Mouse (Mus musculus) cerebellum, postnatal 4 days (tissue): ENCODE results near the gene Ric1.

Experiments
- DNase-seq, 2 experiments: peaks; one replicate each; pipeline ENCODE4 v3.0.0; 2022; ENCODE audit warnings: low spot score in 2 of 2, mixed read lengths in 1 of 2

Ric1 gene

DNA sequence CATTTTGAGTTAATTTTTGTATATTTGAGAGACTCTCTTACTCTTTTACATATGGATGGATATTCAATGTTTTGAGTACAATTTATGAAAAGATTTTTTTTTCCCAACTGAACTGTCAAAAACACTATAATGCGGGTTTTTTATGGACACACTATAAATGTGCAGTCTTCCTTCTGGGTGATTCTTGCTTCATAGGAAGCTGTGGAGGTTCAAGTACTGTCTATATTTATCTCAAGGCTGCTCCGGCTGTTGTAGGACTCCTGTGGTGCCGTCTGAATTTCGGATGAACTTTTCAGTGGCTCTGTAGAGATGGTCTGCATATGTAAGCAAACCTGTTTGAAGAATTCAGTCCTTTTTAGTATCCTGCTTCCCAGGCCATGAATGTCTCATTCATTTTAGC lies 86.1 kb downstream of the Ric1 start:
- DNase-seq = no peak

DNA sequence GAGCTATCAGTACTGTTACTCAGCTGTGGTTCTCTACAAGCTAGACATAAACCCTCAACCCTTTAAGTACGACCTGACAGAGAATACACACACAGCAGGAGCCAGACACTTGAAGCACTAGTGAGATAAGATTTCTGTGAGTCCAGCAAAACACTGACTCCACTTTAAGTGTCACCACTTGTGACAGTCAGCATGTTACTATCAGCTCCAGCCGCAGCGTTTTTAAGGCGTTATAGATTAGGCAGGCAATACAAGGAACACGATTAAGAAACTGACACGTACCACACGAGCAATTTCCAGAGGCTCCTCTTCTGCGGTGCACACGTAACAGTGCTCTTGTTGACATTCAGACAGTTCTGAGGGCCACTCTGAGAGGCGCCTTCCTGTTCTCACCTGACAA lies 88.8 kb downstream of the Ric1 start:
- no peak for DNase-seq

DNA sequence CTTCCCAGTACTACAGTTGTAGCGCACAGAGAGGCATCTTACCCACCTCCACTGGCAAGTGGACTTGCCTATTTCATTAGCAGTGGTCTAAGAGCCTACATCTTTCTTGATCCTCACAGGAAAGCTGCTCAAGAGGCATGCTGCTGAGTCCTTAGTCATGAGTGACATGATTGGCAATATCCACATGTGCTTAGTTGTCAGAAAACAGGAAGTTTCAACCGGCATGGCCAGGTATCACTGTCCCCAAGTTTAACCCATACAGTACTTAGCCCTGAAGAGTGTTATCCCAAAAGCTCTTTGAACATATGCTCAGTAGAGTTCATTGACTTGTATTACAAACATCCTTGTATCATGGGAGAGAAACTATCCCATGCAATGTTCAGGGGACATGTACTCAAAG lies 90.0 kb downstream of the Ric1 start:
- DNase-seq = no peak

DNA sequence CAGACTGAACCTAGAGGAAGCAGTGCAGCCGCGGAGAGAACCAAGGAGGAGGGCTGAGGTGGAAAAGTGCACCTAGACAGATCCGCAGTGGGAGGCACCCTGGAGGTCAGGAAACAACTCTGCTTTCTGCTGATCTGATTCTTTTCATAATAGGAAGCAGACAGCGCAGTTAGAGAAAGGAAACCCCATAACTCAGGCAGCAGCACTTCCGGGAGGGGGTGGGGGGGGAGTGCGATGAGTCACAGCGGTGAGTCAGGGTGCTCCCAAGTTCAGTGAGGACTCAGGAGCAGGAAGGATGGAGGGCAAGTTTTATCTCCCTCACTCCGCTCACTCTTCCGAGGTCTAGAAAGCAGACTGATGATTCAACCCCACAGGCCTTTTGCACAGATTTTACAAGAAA lies 119.0 kb downstream of the Ric1 start:
- no peak for DNase-seq

DNA sequence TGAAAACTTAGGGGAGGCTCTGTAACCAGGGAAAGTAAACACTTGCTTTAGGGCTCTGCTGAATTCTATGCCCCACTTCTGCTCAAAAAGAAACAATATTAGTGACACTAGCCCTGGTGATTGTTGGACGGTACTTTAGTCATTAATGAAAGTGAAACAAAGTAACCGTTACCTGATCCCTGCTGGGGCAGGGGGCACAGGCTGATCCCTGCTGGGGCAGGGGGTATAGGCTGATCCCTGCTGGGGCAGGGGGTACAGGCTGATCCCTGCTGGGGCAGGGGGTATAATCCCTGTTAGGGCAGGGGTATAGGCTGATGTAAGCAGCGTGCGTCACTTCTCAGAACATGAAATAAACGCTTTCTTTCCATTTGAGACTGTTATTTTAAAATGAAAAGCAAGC lies 119.4 kb downstream of the Ric1 start:
- no peak for DNase-seq

DNA sequence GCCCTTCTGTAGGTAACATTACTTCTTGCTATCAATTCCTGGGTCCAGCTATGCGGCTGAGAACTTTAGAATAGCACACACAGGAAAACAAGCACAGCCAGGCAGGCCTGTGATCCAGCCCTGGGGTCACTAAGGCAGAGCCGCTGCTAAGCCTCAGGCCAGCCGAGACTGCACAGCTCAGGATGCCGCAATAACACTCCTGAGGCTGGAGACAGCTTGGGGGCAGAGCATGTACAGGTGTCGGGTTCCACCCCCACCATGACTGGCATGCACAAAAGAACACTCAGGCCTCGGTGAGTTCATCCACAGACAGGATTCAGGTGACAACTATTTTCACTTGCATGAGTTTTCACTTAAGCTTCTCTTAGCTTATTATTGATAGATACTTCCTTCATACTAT lies 120.1 kb downstream of the Ric1 start:
- DNase-seq = no peak

DNA sequence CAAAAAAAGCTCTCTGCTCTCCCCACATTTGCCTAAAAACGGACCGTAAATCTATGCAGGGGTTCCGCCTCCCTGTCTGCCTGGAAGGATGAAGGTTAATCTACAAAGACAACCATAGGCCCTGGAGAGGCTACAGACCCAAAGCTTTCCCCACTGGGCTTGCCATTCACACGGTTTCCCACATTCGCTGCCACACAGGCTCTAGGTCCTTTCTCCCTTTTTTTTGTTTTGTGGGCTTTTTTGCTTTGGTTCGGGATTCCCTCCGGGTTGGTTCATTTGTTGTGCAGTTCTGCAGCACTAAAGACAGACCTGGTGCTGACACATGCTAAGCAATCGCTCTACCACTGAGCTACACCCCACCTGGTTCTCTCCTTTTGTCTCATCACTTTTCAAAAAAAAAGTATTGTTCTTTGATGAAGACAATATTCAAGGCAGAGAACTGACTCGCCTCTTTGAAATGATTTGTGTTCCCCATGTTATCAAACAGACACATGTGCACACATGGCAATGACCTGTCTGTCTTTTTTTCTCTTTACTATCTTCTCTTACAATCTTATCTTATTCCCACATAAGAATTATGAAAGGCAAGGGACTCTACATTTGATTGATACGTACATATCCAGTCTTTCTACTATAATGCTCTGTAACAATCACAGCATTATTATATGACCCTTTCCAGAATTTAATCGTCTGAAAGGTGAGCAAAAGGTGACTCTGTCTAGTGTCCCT lies 121.3 kb downstream of the Ric1 start:
- DNase-seq = no peak

DNA sequence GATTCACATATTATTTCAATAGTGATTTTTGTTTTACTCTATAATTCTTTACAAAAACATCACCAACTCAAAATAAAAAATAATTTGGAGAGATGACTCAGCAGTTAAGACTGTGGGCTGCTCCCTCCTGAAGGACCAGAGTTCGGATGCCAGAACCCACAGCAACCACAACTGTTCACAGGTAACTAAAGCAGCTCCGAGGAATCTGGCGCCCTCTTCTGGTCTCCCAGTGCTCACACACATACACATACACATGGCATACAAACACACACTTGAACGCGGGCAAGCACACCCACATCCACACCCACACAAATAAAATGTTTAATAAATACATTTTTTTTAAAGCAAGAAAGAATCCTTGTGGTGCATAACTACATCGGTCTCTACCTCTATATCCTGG lies 122.7 kb downstream of the Ric1 start:
- DNase-seq = no peak

DNA sequence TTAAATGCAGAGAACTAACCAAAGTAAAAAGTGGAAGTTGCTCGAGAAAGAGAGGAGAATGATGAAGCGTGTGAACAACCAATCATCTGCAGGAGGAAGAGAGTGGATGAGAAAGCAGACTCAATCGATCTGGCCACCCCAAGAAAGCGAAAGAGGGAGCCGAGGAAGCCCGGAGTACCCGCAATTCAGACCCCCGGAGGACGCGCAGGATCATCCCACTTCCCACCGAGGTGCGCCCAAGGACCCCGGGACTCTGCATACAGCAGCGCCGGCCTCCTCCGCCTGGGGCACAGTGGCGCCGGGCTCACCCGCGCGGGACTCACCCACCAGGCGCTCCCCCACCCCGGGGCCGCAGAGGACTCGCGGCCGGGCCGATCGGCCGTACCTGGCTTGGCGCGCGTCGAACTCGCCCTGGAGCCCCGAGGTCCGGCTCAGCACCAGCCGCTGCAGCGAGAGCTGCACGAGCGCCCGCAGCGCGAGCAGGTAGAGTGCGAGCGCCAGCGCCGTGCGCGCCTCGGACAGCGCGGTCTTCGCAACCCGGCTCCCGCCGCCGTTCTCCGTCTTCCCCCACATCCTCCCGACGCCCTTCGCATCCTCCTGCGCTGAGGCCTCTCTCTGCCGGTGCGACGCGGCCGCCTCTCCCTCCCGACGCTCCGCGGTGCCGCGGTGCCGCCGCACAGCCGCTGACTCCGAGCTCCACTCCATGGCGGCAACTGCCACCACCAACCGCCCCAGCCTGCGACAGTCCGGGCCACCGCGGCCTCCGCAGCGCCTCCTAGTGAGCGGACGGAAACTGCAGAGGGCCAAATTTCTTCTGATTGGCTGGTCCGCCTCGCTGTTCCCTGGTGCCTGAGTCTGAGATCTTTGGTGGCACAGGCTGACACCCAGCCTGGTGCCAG lies 125.8 kb downstream of the Ric1 start, which contains the start of gene Ermp1:
TSS of gene Ermp1 (minus strand) at position 765 of the 899 bp plus-strand sequence.
- DNase-seq = peak; percentile 98 to 99

DNA sequence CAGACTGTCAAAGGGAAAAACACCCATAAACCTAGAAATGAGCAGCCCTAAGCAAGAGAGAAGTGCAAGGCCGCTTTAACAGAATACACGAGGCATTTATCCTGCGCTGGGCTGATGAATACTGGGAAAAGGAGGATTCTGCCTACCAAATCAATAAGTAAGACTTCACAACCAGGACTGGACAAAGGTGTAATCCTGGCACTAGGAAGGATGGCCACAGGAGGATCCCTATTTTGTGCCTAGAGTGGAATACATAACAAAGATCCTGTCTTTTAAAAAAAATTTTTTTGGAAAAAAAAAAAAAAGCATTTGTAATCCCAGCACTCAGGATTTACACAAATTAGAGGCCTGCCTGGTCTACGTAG lies 126.5 kb downstream of the Ric1 start:
- DNase-seq = no peak

DNA sequence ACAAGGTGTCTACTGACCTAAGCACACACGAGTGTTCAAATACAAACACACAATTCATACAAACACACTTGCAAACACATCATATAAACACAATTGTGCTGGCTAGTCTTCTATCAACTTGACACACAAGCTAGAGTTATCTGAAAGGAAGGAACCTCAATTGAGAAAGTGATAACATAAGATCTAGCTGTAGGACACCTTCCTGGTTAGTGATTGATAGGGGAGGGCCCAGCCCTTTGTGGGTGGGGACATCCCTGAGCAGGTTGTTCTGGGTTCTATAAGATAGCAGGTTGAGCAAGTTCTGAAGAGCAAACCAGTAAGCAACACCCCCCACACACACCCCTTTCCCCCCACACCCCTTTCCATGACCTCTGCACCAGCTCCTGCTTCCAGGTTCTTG lies 127.6 kb downstream of the Ric1 start:
- DNase-seq = no peak

DNA sequence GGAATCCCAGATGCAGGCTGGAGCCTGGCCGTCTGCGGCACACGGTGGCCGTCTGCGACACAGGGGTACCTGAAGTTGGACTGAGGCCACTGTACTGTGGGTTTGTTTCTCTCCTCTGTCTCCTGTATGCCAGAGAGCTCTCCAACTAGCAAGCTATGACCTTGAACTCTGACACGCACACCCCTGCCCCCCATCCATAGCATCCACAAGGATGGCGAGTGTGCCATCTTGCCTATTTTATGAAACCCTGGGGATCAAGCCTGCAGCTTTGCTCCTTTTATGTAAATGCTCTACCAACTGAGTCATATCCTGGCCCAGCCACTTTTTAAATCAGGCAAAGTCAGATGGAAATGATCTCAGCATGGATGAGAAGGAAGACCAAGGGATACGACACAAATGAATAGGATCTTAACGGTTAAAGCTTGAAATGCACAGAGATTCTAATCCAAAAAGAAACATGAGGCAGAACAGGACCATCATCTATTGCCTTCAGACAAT lies 131.7 kb downstream of the Ric1 start:
- no peak for DNase-seq

DNA sequence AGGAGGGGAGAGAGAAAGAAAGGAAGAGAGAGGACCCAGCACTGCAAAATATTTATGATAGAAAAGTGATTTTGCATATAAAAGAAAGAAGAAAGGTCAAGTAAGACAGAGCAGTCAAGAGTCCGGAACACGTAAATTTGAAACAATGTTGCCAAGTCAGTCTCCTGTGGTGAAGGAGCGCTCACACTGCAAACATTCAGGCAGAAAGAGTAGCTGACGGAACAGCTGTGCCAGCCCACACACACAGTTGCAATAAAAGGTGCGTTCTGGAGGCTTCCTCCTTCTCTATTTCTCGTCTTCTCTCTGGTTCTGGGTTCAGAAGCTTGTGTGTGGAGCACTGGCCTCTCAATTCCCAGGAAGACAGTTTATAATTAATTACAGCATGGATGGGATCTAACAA lies 133.1 kb downstream of the Ric1 start:
- no peak for DNase-seq

DNA sequence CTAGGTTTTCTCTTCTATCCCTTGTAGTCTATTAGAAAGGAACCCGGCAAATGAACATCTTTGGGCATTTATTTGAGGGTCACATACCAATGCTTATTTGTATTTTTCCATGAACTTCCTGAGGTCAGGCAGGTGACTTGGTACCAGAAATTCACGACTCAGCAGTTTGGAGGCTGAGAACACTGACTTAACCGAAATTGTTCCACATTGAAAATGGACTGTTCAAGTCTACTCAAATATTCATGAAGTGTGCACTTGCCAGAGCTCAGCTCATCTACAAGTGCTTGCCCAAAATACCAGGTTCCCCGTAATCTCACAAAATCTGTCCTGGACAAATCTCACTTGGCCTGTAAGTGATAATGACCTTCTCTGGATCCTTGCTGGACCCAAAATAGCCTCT lies 133.9 kb downstream of the Ric1 start:
- no peak for DNase-seq
